ENCODE assay signal across 15 mouse cellular contexts in genomic region chr14:121606433-121606832, GRCm38 (mm10).
DNase-seq lines count a peak whose midpoint lies in the region; ATAC-seq and TF ChIP-seq lines count a peak whose summit lies in the region.
"Had no signal": no experiment of that assay in that cellular context is flagged by ENCODE, and none has a peak within 500 bp of the region (broad histone marks: within the 10 kb centered on the region; RNA-seq: fewer than 3 reads in every experiment).

No protein-coding gene starts in this region.

- TF ChIP-seq CTCF in heart, postnatal 0 days (IDR thresholded peaks at IDR 0.05; ENCODE audit: low read depth): no peak
- no peak for TF ChIP-seq CTCF in heart, adult 2 months (IDR thresholded peaks at IDR 0.05)
- TF ChIP-seq CTCF in lung, postnatal 0 days (IDR thresholded peaks at IDR 0.05): no peak
- TF ChIP-seq CTCF in lung, adult 2 months (IDR thresholded peaks at IDR 0.05; ENCODE audit: insufficient read depth, low read length): no peak

- peaks cover 25% of the 10 kb centered on the region for H3K4me1 ChIP-seq in heart, embryonic 10.5 days
- 0 out of 2 replicates have a peak, but pooled peaks cover 5% of the 10 kb centered on the region for H3K4me1 ChIP-seq in heart, postnatal 0 days (ENCODE audit: control insufficient read depth, insufficient read depth)
- H3K4me1 ChIP-seq in heart, adult 2 months (ENCODE audit: control insufficient read depth, insufficient read depth, low read length): peaks cover 3% of the 10 kb centered on the region
- H3K4me1 ChIP-seq in lung, postnatal 0 days (ENCODE audit: insufficient read depth, low read depth, low read length): 0 out of 2 replicates have a peak, but pooled peaks cover 4% of the 10 kb centered on the region
- peaks cover 3% of the 10 kb centered on the region; the same call in 1 of the 2 replicates for H3K4me1 ChIP-seq in lung, adult 2 months (ENCODE audit: control insufficient read depth, insufficient read depth, low read length)

- H3K36me3 ChIP-seq in heart, embryonic 10.5 days: peaks cover 3% of the 10 kb centered on the region; the same call in 1 of the 2 replicates
- H3K36me3 ChIP-seq in heart, postnatal 0 days (replicated peaks; ENCODE audit: control insufficient read depth, insufficient read depth, low read length): 0 out of 2 replicates have a peak, but pooled peaks cover 11% of the 10 kb centered on the region
- peaks cover 7% of the 10 kb centered on the region; the same call in 1 of the 2 replicates for H3K36me3 ChIP-seq in heart, adult 2 months (ENCODE audit: control insufficient read depth, insufficient read depth, low read length)
- H3K36me3 ChIP-seq in lung, postnatal 0 days (ENCODE audit: insufficient read depth, low read length): no peaks in the 10 kb centered on the region; the same call in 1 of the 2 replicates

- no peak overlapping the region for H3K9ac ChIP-seq in heart, postnatal 0 days (replicated peaks; ENCODE audit: low read depth, low read length)
- no peak overlapping the region for H3K9ac ChIP-seq in heart, adult 2 months (ENCODE audit: low read depth, low read length)
- no peak overlapping the region for H3K9ac ChIP-seq in lung, postnatal 0 days (replicated peaks; ENCODE audit: low read depth)
- H3K9ac ChIP-seq: forebrain, embryonic 15.5 days had no signal

- no peaks in the 10 kb centered on the region for H3K79me2 ChIP-seq in heart, adult 2 months (replicated peaks; ENCODE audit: control insufficient read depth, insufficient read depth, low read length)

- no peak overlapping the region for H3K4me3 ChIP-seq in heart, embryonic 10.5 days
- H3K4me3 ChIP-seq in heart, postnatal 0 days (ENCODE audit: low read depth, low read length): no peak overlapping the region
- no peak overlapping the region for H3K4me3 ChIP-seq in heart, adult 2 months
- no peak overlapping the region for H3K4me3 ChIP-seq in lung, postnatal 0 days (ENCODE audit: low read depth, low read length)
- H3K4me3 ChIP-seq in lung, adult 2 months (replicated peaks; ENCODE audit: extremely low read depth, low read depth, low read length): no peak overlapping the region
- H3K4me3 ChIP-seq: forebrain, embryonic 15.5 days had no signal

- no peak for DNase-seq in heart, embryonic 10.5 days (ENCODE audit: low spot score)
- no peak for DNase-seq in heart, adult 9 months (ENCODE audit: low spot score in 2 of 2)
- no peak for DNase-seq in heart, postnatal 0 days (ENCODE audit: low spot score)
- DNase-seq in heart, adult 2 months: no peak
- no peak for DNase-seq in lung, postnatal 0 days (ENCODE audit: low spot score)
- DNase-seq in lung, adult 2 months: no peak
- DNase-seq: adrenal gland, adult 2 months; adrenal gland, postnatal 25 days; cerebellum, adult 18-20 months; cerebellum, postnatal 36 days; gastrocnemius, postnatal 36 days; kidney, adult 18-20 months had no signal

- ATAC-seq in heart, postnatal 0 days (ENCODE audit: insufficient read depth, low read depth): 0 out of 2 replicates have a peak, but pooled peaks have one; percentile 30
- peak; percentile 61 for ATAC-seq in lung, postnatal 0 days
- ATAC-seq in megakaryocyte progenitor cell, adult 5-6 weeks (replicated peaks; ENCODE audit: poor library complexity): 0 out of 2 replicates have a peak, but pooled peaks have one; percentile 34
- ATAC-seq: forebrain, embryonic 15.5 days; hindbrain, embryonic 16.5 days had no signal

- H3K27me3 ChIP-seq in heart, embryonic 10.5 days (ENCODE audit: insufficient read depth, poor library complexity, severe bottlenecking): no peaks in the 10 kb centered on the region
- H3K27me3 ChIP-seq in heart, postnatal 0 days (ENCODE audit: control insufficient read depth, insufficient read depth, low read length): no peaks in the 10 kb centered on the region
- H3K27me3 ChIP-seq in heart, adult 2 months (ENCODE audit: control insufficient read depth, insufficient read depth, low read length): no peaks in the 10 kb centered on the region
- H3K27me3 ChIP-seq in lung, postnatal 0 days (replicated peaks; ENCODE audit: insufficient read depth, low read length): no peaks in the 10 kb centered on the region
- H3K27me3 ChIP-seq: forebrain, embryonic 15.5 days had no signal

- intact Hi-C loops in heart, adult 2 months (cut with DNase I): loop anchor here (5.0 kb wide), 1 partner anchor 146 kb away; no protein-coding TSS in a partner anchor

- H3K4me2 ChIP-seq in heart, postnatal 0 days (ENCODE audit: low read depth, low read length): no peak overlapping the region
- H3K4me2 ChIP-seq in lung, postnatal 0 days (replicated peaks; ENCODE audit: low read depth, low read length): no peak overlapping the region
- H3K4me2 ChIP-seq: forebrain, embryonic 15.5 days had no signal

- 72% methylated on average over 7 of the region's 7 CpGs for WGBS in heart, embryonic 10.5 days
- 51% methylated on average over 7 of the region's 7 CpGs for WGBS in heart, postnatal 0 days
- WGBS in heart, adult 2 months: 32% methylated on average over 7 of the region's 7 CpGs
- WGBS in lung, postnatal 0 days: 64% methylated on average over 7 of the region's 7 CpGs
- 49% methylated on average over 7 of the region's 7 CpGs for WGBS in lung, adult 2 months

- TF ChIP-seq POLR2A in heart, adult 2 months (IDR thresholded peaks at IDR 0.05; ENCODE audit: insufficient read depth, low read depth, low read length): no peak
- no peak for TF ChIP-seq POLR2A in lung, adult 2 months (IDR thresholded peaks at IDR 0.05; ENCODE audit: borderline replicate concordance, extremely low read depth, low read depth, low read length)

- no peak for TF ChIP-seq EP300 in heart, postnatal 0 days (IDR thresholded peaks at IDR 0.05; ENCODE audit: low read depth)
- no peak for TF ChIP-seq EP300 in heart, adult 2 months (IDR thresholded peaks at IDR 0.05; ENCODE audit: insufficient read depth, low read depth, low read length)
- TF ChIP-seq EP300 in lung, postnatal 0 days (IDR thresholded peaks at IDR 0.05): no peak

- H3K27ac ChIP-seq in heart, embryonic 10.5 days: 0 out of 2 replicates have a peak overlapping the region, but pooled peaks have one; percentile 11
- no peak overlapping the region for H3K27ac ChIP-seq in heart, postnatal 0 days (ENCODE audit: low read depth)
- no peak overlapping the region for H3K27ac ChIP-seq in heart, adult 2 months
- no peak overlapping the region for H3K27ac ChIP-seq in lung, postnatal 0 days (ENCODE audit: low read length)
- H3K27ac ChIP-seq: forebrain, embryonic 15.5 days had no signal

- H3K9me3 ChIP-seq in heart, embryonic 10.5 days: no peaks in the 10 kb centered on the region
- no peaks in the 10 kb centered on the region for H3K9me3 ChIP-seq in heart, postnatal 0 days (replicated peaks; ENCODE audit: control insufficient read depth, low read length)
- no peaks in the 10 kb centered on the region for H3K9me3 ChIP-seq in lung, postnatal 0 days (ENCODE audit: low read length)
- H3K9me3 ChIP-seq: forebrain, embryonic 15.5 days had no signal
